Mouse (Mus musculus): ENCODE data around the gene Usp3. TPM values are rescaled to one million over a fixed set of nuclear protein-coding genes. Genes with fewer than 3 reads are reported as not detected.

Usp3 gene
- polyA plus RNA-seq, 1 experiment from 2014 or later, result 54.0 TPM

GRCm38 (mm10) chr9:66590051-66590450 lies 2.9 kb downstream of the Usp3 start:
- no peak for ATAC-seq (ENCODE audit: insufficient number of reproducible peaks, low FRiP score, low TSS enrichment, low read depth)
- no peak overlapping the region for H3K4me3 ChIP-seq (replicated peaks)
- no peak overlapping the region for H3K27ac ChIP-seq (replicated peaks)
- H3K4me1 ChIP-seq, result peaks cover 34% of the 10 kb centered on the region
- 51% methylated on average over 2 of the region's 2 CpGs for WGBS
- no peaks in the 10 kb centered on the region for H3K27me3 ChIP-seq
- H3K4me2 ChIP-seq (replicated peaks), result no peak overlapping the region
- H3K36me3 ChIP-seq, result no peaks in the 10 kb centered on the region
- no peak overlapping the region for H3K9ac ChIP-seq
- no peaks in the 10 kb centered on the region for H3K9me3 ChIP-seq (replicated peaks)

GRCm38 (mm10) chr9:66587016-66587415 lies 5.9 kb downstream of the Usp3 start:
- Histone ChIP-seq H3K9me3 (replicated peaks) (no peaks in the 10 kb centered on the region), H3K4me2 (replicated peaks) (no peak overlapping the region), H3K4me3 (replicated peaks) (no peak overlapping the region), H3K4me1 (peaks cover 26% of the 10 kb centered on the region), H3K36me3 (no peaks in the 10 kb centered on the region), H3K27ac (replicated peaks) (no peak overlapping the region), H3K9ac (no peak overlapping the region), H3K27me3 (no peaks in the 10 kb centered on the region)
- WGBS, result 59% methylated on average over 1 of the region's 1 CpGs
- no peak for ATAC-seq (ENCODE audit: insufficient number of reproducible peaks, low FRiP score, low TSS enrichment, low read depth)

GRCm38 (mm10) chr9:66586533-66586932 lies 6.4 kb downstream of the Usp3 start:
- H3K9me3 ChIP-seq (replicated peaks), result no peaks in the 10 kb centered on the region
- peaks cover 25% of the 10 kb centered on the region for H3K4me1 ChIP-seq
- no peak for ATAC-seq (ENCODE audit: insufficient number of reproducible peaks, low FRiP score, low TSS enrichment, low read depth)
- no peaks in the 10 kb centered on the region for H3K27me3 ChIP-seq
- H3K36me3 ChIP-seq, result no peaks in the 10 kb centered on the region
- 48% methylated on average over 1 of the region's 1 CpGs for WGBS
- H3K27ac ChIP-seq (replicated peaks), result 0 out of 2 replicates have a peak overlapping the region, but pooled peaks have one; percentile 17
- H3K4me3 ChIP-seq (replicated peaks), result no peak overlapping the region
- H3K4me2 ChIP-seq (replicated peaks), result no peak overlapping the region
- H3K9ac ChIP-seq, result no peak overlapping the region

GRCm38 (mm10) chr9:66585191-66585590 lies 7.8 kb downstream of the Usp3 start:
- H3K4me1 ChIP-seq, result peaks cover 14% of the 10 kb centered on the region; the same call in 1 of the 2 replicates
- no peak overlapping the region for H3K4me3 ChIP-seq (replicated peaks)
- H3K4me2 ChIP-seq (replicated peaks), result no peak overlapping the region
- no peaks in the 10 kb centered on the region for H3K9me3 ChIP-seq (replicated peaks)
- WGBS, result 60% methylated on average over 1 of the region's 1 CpGs
- H3K9ac ChIP-seq, result no peak overlapping the region
- ATAC-seq (ENCODE audit: insufficient number of reproducible peaks, low FRiP score, low TSS enrichment, low read depth), result no peak
- no peaks in the 10 kb centered on the region for H3K36me3 ChIP-seq
- no peaks in the 10 kb centered on the region for H3K27me3 ChIP-seq
- H3K27ac ChIP-seq (replicated peaks), result no peak overlapping the region

- Histone ChIP-seq H3K9me3 (replicated peaks) (no peaks in the 10 kb centered on the region), H3K36me3 (no peaks in the 10 kb centered on the region), H3K27ac (replicated peaks) (no peak overlapping the region), H3K4me3 (replicated peaks) (no peak overlapping the region), H3K9ac (no peak overlapping the region), H3K27me3 (no peaks in the 10 kb centered on the region), H3K4me2 (replicated peaks) (no peak overlapping the region), H3K4me1 (peaks cover 11% of the 10 kb centered on the region; the same call in 1 of the 2 replicates)
- no peak for ATAC-seq (ENCODE audit: insufficient number of reproducible peaks, low FRiP score, low TSS enrichment, low read depth)
Measured at GRCm38 (mm10) chr9:66584176-66584575, 8.8 kb downstream of the Usp3 start.

GRCm38 (mm10) chr9:66583244-66583643 lies 9.7 kb downstream of the Usp3 start:
- Histone ChIP-seq H3K36me3 (no peaks in the 10 kb centered on the region), H3K4me2 (replicated peaks) (no peak overlapping the region), H3K9ac (no peak overlapping the region), H3K27me3 (no peaks in the 10 kb centered on the region), H3K9me3 (replicated peaks) (no peaks in the 10 kb centered on the region), H3K4me1 (peaks cover 7% of the 10 kb centered on the region; the same call in 1 of the 2 replicates), H3K4me3 (replicated peaks) (no peak overlapping the region), H3K27ac (replicated peaks) (no peak overlapping the region)
- WGBS, result 89% methylated on average over 1 of the region's 1 CpGs
- ATAC-seq (ENCODE audit: insufficient number of reproducible peaks, low FRiP score, low TSS enrichment, low read depth), result no peak

- Histone ChIP-seq H3K4me3 (replicated peaks) (no peak overlapping the region), H3K4me1 (0 out of 2 replicates have a peak, but pooled peaks cover 4% of the 10 kb centered on the region), H3K36me3 (no peaks in the 10 kb centered on the region), H3K9me3 (replicated peaks) (no peaks in the 10 kb centered on the region), H3K27ac (replicated peaks) (no peak overlapping the region), H3K4me2 (replicated peaks) (no peak overlapping the region), H3K27me3 (no peaks in the 10 kb centered on the region), H3K9ac (no peak overlapping the region)
- 80% methylated on average over 3 of the region's 3 CpGs for WGBS
- ATAC-seq (ENCODE audit: insufficient number of reproducible peaks, low FRiP score, low TSS enrichment, low read depth), result no peak
Measured at GRCm38 (mm10) chr9:66581694-66582093, 11.2 kb downstream of the Usp3 start.

- H3K27me3 ChIP-seq, result no peaks in the 10 kb centered on the region
- H3K4me2 ChIP-seq (replicated peaks), result no peak overlapping the region
- H3K36me3 ChIP-seq, result no peaks in the 10 kb centered on the region
- H3K4me1 ChIP-seq, result no peaks in the 10 kb centered on the region
- no peak overlapping the region for H3K9ac ChIP-seq
- 73% methylated on average over 1 of the region's 1 CpGs for WGBS
- H3K4me3 ChIP-seq (replicated peaks), result no peak overlapping the region
- ATAC-seq (ENCODE audit: insufficient number of reproducible peaks, low FRiP score, low TSS enrichment, low read depth), result no peak
- no peak overlapping the region for H3K27ac ChIP-seq (replicated peaks)
- no peaks in the 10 kb centered on the region for H3K9me3 ChIP-seq (replicated peaks)
Measured at GRCm38 (mm10) chr9:66580722-66581121, 12.2 kb downstream of the Usp3 start.

GRCm38 (mm10) chr9:66575878-66576238 lies 17.1 kb downstream of the Usp3 start:
- Histone ChIP-seq H3K36me3 (no peaks in the 10 kb centered on the region), H3K9me3 (replicated peaks) (no peaks in the 10 kb centered on the region), H3K27ac (replicated peaks) (no peak overlapping the region), H3K4me2 (replicated peaks) (no peak overlapping the region), H3K4me1 (no peaks in the 10 kb centered on the region), H3K9ac (no peak overlapping the region), H3K4me3 (replicated peaks) (no peak overlapping the region), H3K27me3 (no peaks in the 10 kb centered on the region)
- 90% methylated on average over 1 of the region's 1 CpGs for WGBS
- ATAC-seq (ENCODE audit: insufficient number of reproducible peaks, low FRiP score, low TSS enrichment, low read depth), result no peak

GRCm38 (mm10) chr9:66575041-66575877 lies 17.7 kb downstream of the Usp3 start:
- Histone ChIP-seq H3K4me1 (no peaks in the 10 kb centered on the region), H3K27ac (replicated peaks) (no peak overlapping the region), H3K4me3 (replicated peaks) (no peak overlapping the region), H3K9me3 (replicated peaks) (no peaks in the 10 kb centered on the region), H3K36me3 (no peaks in the 10 kb centered on the region), H3K9ac (no peak overlapping the region), H3K4me2 (replicated peaks) (no peak overlapping the region), H3K27me3 (no peaks in the 10 kb centered on the region)
- 81% methylated on average over 1 of the region's 1 CpGs for WGBS
- no peak for ATAC-seq (ENCODE audit: insufficient number of reproducible peaks, low FRiP score, low TSS enrichment, low read depth)

GRCm38 (mm10) chr9:66571986-66572700 lies 20.8 kb downstream of the Usp3 start:
- Histone ChIP-seq H3K36me3 (no peaks in the 10 kb centered on the region), H3K27ac (replicated peaks) (no peak overlapping the region), H3K4me1 (no peaks in the 10 kb centered on the region), H3K4me2 (replicated peaks) (no peak overlapping the region), H3K9me3 (replicated peaks) (no peaks in the 10 kb centered on the region), H3K4me3 (replicated peaks) (no peak overlapping the region), H3K9ac (no peak overlapping the region), H3K27me3 (no peaks in the 10 kb centered on the region)
- no peak for ATAC-seq (ENCODE audit: insufficient number of reproducible peaks, low FRiP score, low TSS enrichment, low read depth)
- 65% methylated on average over 4 of the region's 4 CpGs for WGBS

Data from embryonic facial prominence, embryonic 15.5 days (tissue).